Mouse (Mus musculus) brain, embryonic 14.5 days (tissue): ENCODE results near the gene Lrrn2. TPM values are rescaled to one million over a fixed set of nuclear protein-coding genes. Genes with fewer than 3 reads are reported as not detected.

Experiments
- DNase-seq: peaks from one replicate; pipeline ENCODE4 v3.0.0-alpha.2; 2011; ENCODE audit warnings: low read depth
- CTCF ChIP-seq: fragments of 200-500 bp; IDR thresholded peaks from 2 replicates; pipeline ENCODE4 v1.5.1; 2012; ENCODE audit warnings: inconsistent platforms, mild to moderate bottlenecking, moderate library complexity, borderline replicate concordance; ENCODE audit not compliant: insufficient read depth, insufficient read length; ENCODE audit errors: extremely low read depth
- POLR2A ChIP-seq: fragments of 200-500 bp; IDR thresholded peaks from 2 replicates; pipeline ENCODE4 v1.6.1; 2012; ENCODE audit warnings: mild to moderate bottlenecking, inconsistent platforms, borderline replicate concordance; ENCODE audit not compliant: poor library complexity, insufficient read depth, insufficient read length, severe bottlenecking; ENCODE audit errors: extremely low read depth
- polyA plus RNA-seq: library from polyadenylated mRNA; depleted of rRNA; stranded (reverse); fragments of >200 nt; gene quantifications from 2 replicates; pipeline ENCODE4 v1.2.3, GENCODE M21; 2012

Gene Lrrn2
- polyA plus RNA-seq, 1 experiment, result 54.4 TPM

GRCm38 (mm10) chr1:132915849-132916493, 35.9 kb downstream of the Lrrn2 start:
- no peak for TF ChIP-seq POLR2A
- no peak for TF ChIP-seq CTCF
- DNase-seq, result peak; percentile 82

GRCm38 (mm10) chr1:132917554-132917953, 37.5 kb downstream of the Lrrn2 start:
- DNase-seq, result peak; percentile 74
- TF ChIP-seq POLR2A (no peak), CTCF (no peak)

GRCm38 (mm10) chr1:132918117-132918680, 38.1 kb downstream of the Lrrn2 start:
- DNase-seq, result peak; percentile 61

GRCm38 (mm10) chr1:132919258-132919657, 39.2 kb downstream of the Lrrn2 start:
- TF ChIP-seq POLR2A (no peak), CTCF (no peak)
- no peak for DNase-seq

More at GRCm38 (mm10) chr1:132918117-132918680, 38.1 kb downstream of the Lrrn2 start:
- no peak for TF ChIP-seq POLR2A

GRCm38 (mm10) chr1:132921071-132921470, 41.0 kb downstream of the Lrrn2 start:
- peak; percentile 89 for DNase-seq
- TF ChIP-seq CTCF (no peak), POLR2A (no peak)

GRCm38 (mm10) chr1:132922257-132922656, 42.2 kb downstream of the Lrrn2 start:
- peak; percentile 70 for DNase-seq
- TF ChIP-seq POLR2A (no peak), CTCF (no peak)

GRCm38 (mm10) chr1:132925270-132925669, 45.2 kb downstream of the Lrrn2 start:
- no peak for TF ChIP-seq POLR2A
- TF ChIP-seq CTCF, result no peak
- DNase-seq, result no peak

GRCm38 (mm10) chr1:132928032-132928906, 48.2 kb downstream of the Lrrn2 start:
- DNase-seq, result peak; percentile 57
- TF ChIP-seq POLR2A (no peak), CTCF (no peak)

GRCm38 (mm10) chr1:132928907-132929250, 48.8 kb downstream of the Lrrn2 start:
- TF ChIP-seq POLR2A, result no peak
- no peak for TF ChIP-seq CTCF
- peak; percentile 8 for DNase-seq

- TF ChIP-seq POLR2A, result no peak
- TF ChIP-seq CTCF, result no peak
- peak; percentile 62 for DNase-seq
Measured at GRCm38 (mm10) chr1:132930291-132930690, 50.2 kb downstream of the Lrrn2 start.

GRCm38 (mm10) chr1:132932421-132932820, 52.3 kb downstream of the Lrrn2 start:
- TF ChIP-seq POLR2A (no peak), CTCF (no peak)
- DNase-seq, result peak; percentile 32

GRCm38 (mm10) chr1:132934856-132935255, 54.8 kb downstream of the Lrrn2 start:
- peak; percentile 62; the same call in 1 of the 2 replicates for TF ChIP-seq CTCF
- no peak for TF ChIP-seq POLR2A
- DNase-seq, result peak; percentile 85
